Mouse (Mus musculus): ENCODE results near the gene Med25. TPM values are rescaled to one million over a fixed set of nuclear protein-coding genes. Genes with fewer than 3 reads are reported as not detected.
A peak's percentile ranks its signal among the peaks of the same experiment; 100 is the strongest.

The Med25 gene
- polyA plus RNA-seq, 2 experiments: 69.1 to 142 TPM

- Histone ChIP-seq H3K4me1 (ENCODE audit: control insufficient read depth, insufficient read depth, low read length) (peaks cover 40% of the 10 kb centered on the region), H3K36me3 (ENCODE audit: control insufficient read depth, insufficient read depth, low read length) (peaks cover 49% of the 10 kb centered on the region), H3K4me2 (replicated peaks; ENCODE audit: low read depth, low read length, severe bottlenecking) (peak overlapping the region; percentile 94), H3K9ac (ENCODE audit: low read depth, low read length, severe bottlenecking) (peak overlapping the region; percentile 100), H3K27ac (replicated peaks; ENCODE audit: low read depth, low read length) (no peak overlapping the region), H3K27me3 (ENCODE audit: control insufficient read depth, insufficient read depth, low read length) (no peaks in the 10 kb centered on the region), H3K4me3 (replicated peaks; ENCODE audit: low read length) (peak overlapping the region; percentile 98), H3K9me3 (ENCODE audit: control insufficient read depth, low read length) (no peaks in the 10 kb centered on the region)
- ATAC-seq (ENCODE audit: low FRiP score, low read depth) (no peak), DNase-seq (ENCODE audit: low spot score) (no peak)
- WGBS: 69% methylated on average over 17 of the region's 19 CpGs
- TF ChIP-seq POLR2A (IDR thresholded peaks at IDR 0.05; ENCODE audit: borderline replicate concordance, extremely low read depth, insufficient read depth, insufficient read length): no peak
Measured at GRCm38 (mm10) chr7:44867010-44867702, 25.4 kb downstream of the Med25 start.

- Histone ChIP-seq H3K4me3 (replicated peaks; ENCODE audit: low read length) (peak overlapping the region; percentile 98; the same call in 1 of the 2 replicates), H3K9ac (ENCODE audit: low read depth, low read length, severe bottlenecking) (peak overlapping the region; percentile 36; the same call in 1 of the 2 replicates), H3K4me2 (replicated peaks; ENCODE audit: low read depth, low read length, severe bottlenecking) (peak overlapping the region; percentile 94), H3K27me3 (ENCODE audit: control insufficient read depth, insufficient read depth, low read length) (no peaks in the 10 kb centered on the region), H3K27ac (replicated peaks; ENCODE audit: low read depth, low read length) (no peak overlapping the region), H3K4me1 (ENCODE audit: control insufficient read depth, insufficient read depth, low read length) (peaks cover 40% of the 10 kb centered on the region), H3K36me3 (ENCODE audit: control insufficient read depth, insufficient read depth, low read length) (peaks cover 55% of the 10 kb centered on the region), H3K9me3 (ENCODE audit: control insufficient read depth, low read length) (no peaks in the 10 kb centered on the region)
- no peak for ATAC-seq (ENCODE audit: low FRiP score, low read depth)
- TF ChIP-seq POLR2A (IDR thresholded peaks at IDR 0.05; ENCODE audit: borderline replicate concordance, extremely low read depth, insufficient read depth, insufficient read length): no peak
- DNase-seq (ENCODE audit: low spot score): peak; percentile 48
- WGBS: 65% methylated on average over 13 of the region's 15 CpGs
Measured at GRCm38 (mm10) chr7:44866276-44867009, 26.1 kb downstream of the Med25 start.

GRCm38 (mm10) chr7:44864595-44865542, 27.6 kb downstream of the Med25 start:
- no peaks in the 10 kb centered on the region for H3K27me3 ChIP-seq (ENCODE audit: control insufficient read depth, insufficient read depth, low read length)
- WGBS: 82% methylated on average over 24 of the region's 24 CpGs
- no peak overlapping the region for H3K9ac ChIP-seq (ENCODE audit: low read depth, low read length, severe bottlenecking)
- H3K9me3 ChIP-seq (ENCODE audit: control insufficient read depth, low read length): no peaks in the 10 kb centered on the region
- H3K36me3 ChIP-seq (ENCODE audit: control insufficient read depth, insufficient read depth, low read length): peaks cover 63% of the 10 kb centered on the region
- peaks cover 32% of the 10 kb centered on the region for H3K4me1 ChIP-seq (ENCODE audit: control insufficient read depth, insufficient read depth, low read length)
- 0 out of 2 replicates have a peak overlapping the region, but pooled peaks have one; percentile 0 for H3K4me3 ChIP-seq (replicated peaks; ENCODE audit: low read length)
- DNase-seq (ENCODE audit: low spot score): no peak
- no peak for ATAC-seq (ENCODE audit: low FRiP score, low read depth)
- TF ChIP-seq POLR2A (IDR thresholded peaks at IDR 0.05; ENCODE audit: borderline replicate concordance, extremely low read depth, insufficient read depth, insufficient read length): no peak
- H3K4me2 ChIP-seq (replicated peaks; ENCODE audit: low read depth, low read length, severe bottlenecking): no peak overlapping the region
- no peak overlapping the region for H3K27ac ChIP-seq (replicated peaks; ENCODE audit: low read depth, low read length)

- no peak overlapping the region for H3K4me2 ChIP-seq (replicated peaks; ENCODE audit: low read depth, low read length, severe bottlenecking)
- H3K27ac ChIP-seq (replicated peaks; ENCODE audit: low read depth, low read length): 0 out of 2 replicates have a peak overlapping the region, but pooled peaks have one; percentile 8
- ATAC-seq (ENCODE audit: low FRiP score, low read depth) (no peak), DNase-seq (ENCODE audit: low spot score) (no peak)
- no peaks in the 10 kb centered on the region for H3K9me3 ChIP-seq (ENCODE audit: control insufficient read depth, low read length)
- WGBS: 93% methylated on average over 11 of the region's 11 CpGs
- H3K4me3 ChIP-seq (replicated peaks; ENCODE audit: low read length): no peak overlapping the region
- H3K9ac ChIP-seq (ENCODE audit: low read depth, low read length, severe bottlenecking): no peak overlapping the region
- H3K27me3 ChIP-seq (ENCODE audit: control insufficient read depth, insufficient read depth, low read length): no peaks in the 10 kb centered on the region
- H3K4me1 ChIP-seq (ENCODE audit: control insufficient read depth, insufficient read depth, low read length): peaks cover 32% of the 10 kb centered on the region
- H3K36me3 ChIP-seq (ENCODE audit: control insufficient read depth, insufficient read depth, low read length): peaks cover 63% of the 10 kb centered on the region
- no peak for TF ChIP-seq POLR2A (IDR thresholded peaks at IDR 0.05; ENCODE audit: borderline replicate concordance, extremely low read depth, insufficient read depth, insufficient read length)
Measured at GRCm38 (mm10) chr7:44863982-44864494, 28.5 kb downstream of the Med25 start.
